Mouse (Mus musculus) megakaryocyte, embryonic 14.5 days (primary cell): Measurements from ENCODE around the gene Hp1bp3. TPM values are rescaled to one million over a fixed set of nuclear protein-coding genes. Genes with fewer than 3 reads are reported as not detected.

Experiments used
- H3K27me3 ChIP-seq: replicated peaks from 2 replicates; pipeline ENCODE3; 2012; ENCODE audit warnings: inconsistent platforms
- H3K36me3 ChIP-seq: replicated peaks from 2 replicates; pipeline ENCODE3; 2012; ENCODE audit warnings: low read length, inconsistent platforms, mixed read lengths
- H3K4me1 ChIP-seq: 2 replicates; pipeline ENCODE4 v1.6.1; 2012; ENCODE audit warnings: inconsistent platforms
- H3K4me3 ChIP-seq: replicated peaks from 2 replicates; pipeline ENCODE3; 2012; ENCODE audit warnings: moderate library complexity, mild to moderate bottlenecking, inconsistent platforms
- H3K9me3 ChIP-seq: 2 replicates; pipeline ENCODE4 v1.6.1; 2012; ENCODE audit warnings: inconsistent platforms
- FLI1 ChIP-seq: IDR thresholded peaks from 2 replicates; pipeline ENCODE4 v1.6.1; 2012; ENCODE audit warnings: low read length, inconsistent platforms, mixed read lengths
- GATA1 ChIP-seq: IDR thresholded peaks from 3 replicates; pipeline ENCODE4 v1.6.1; 2012; ENCODE audit warnings: mixed read lengths, low read length, inconsistent platforms, borderline replicate concordance
- polyA plus RNA-seq: library from polyadenylated mRNA; stranded (reverse); fragments of >175 nt; gene quantifications from 2 replicates; pipeline ENCODE4 v1.2.3, GENCODE M21; 2012; ENCODE audit warnings: low replicate concordance; ENCODE audit not compliant: insufficient read depth

The Hp1bp3 gene
- polyA plus RNA-seq, 1 experiment, result 53.0 TPM

DNA sequence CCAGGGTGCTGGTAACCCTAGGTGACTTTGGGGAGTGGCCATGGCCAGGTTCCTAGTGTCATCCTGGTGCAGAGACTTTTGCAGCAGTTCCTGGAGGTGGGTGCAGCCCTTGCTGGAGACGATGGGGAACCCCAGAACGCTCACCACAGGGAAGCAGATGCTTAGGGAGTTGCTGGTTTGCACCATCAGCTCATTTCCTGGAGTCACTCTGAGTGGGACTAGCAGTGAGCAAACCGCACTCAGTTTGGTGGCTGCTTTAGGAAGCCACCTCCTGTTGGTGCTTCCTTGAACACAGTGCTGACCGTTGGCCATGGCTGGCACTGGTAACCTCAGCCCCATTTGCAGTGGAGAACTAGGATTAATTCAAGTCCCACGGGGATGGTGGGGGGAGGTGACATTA lies 43.4 kb downstream of the Hp1bp3 start:
- no peak for TF ChIP-seq FLI1
- no peak for TF ChIP-seq GATA1
- Histone ChIP-seq H3K4me3 (peak overlapping the region; percentile 46), H3K27me3 (peaks cover 37% of the 10 kb centered on the region), H3K9me3 (no peaks in the 10 kb centered on the region), H3K36me3 (peaks cover 60% of the 10 kb centered on the region), H3K4me1 (peaks cover 96% of the 10 kb centered on the region)

- H3K9me3 ChIP-seq, result peaks cover 6% of the 10 kb centered on the region
- H3K27me3 ChIP-seq, result peaks cover 30% of the 10 kb centered on the region
- H3K4me3 ChIP-seq, result peak overlapping the region; percentile 96
- peaks cover 34% of the 10 kb centered on the region for H3K36me3 ChIP-seq
- TF ChIP-seq GATA1 (no peak), FLI1 (no peak)
- peaks cover 75% of the 10 kb centered on the region for H3K4me1 ChIP-seq
Observed at GRCm38 (mm10) chr4:138261843-138262681, 46.0 kb downstream of the Hp1bp3 start.

DNA sequence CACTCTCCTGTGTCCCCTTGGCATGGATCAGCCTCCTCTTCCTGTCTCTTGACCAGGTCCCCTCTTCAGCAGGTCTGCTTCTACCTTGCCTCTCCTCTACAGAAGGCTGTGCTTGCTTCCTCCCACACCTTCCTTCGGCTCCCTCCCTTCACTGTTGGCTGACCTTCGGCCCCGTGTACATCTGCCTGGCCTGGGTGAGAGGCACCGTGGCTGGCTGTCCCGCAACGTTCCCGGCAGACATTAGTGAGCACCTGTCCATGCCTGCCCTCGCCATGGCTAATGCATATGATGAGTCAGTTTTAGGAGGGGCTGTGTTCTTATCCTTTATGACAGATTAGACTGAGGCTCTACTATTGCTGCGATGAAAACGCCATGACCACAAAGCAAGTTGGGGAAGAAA lies 51.8 kb downstream of the Hp1bp3 start:
- Histone ChIP-seq H3K4me1 (peaks cover 35% of the 10 kb centered on the region), H3K36me3 (no peaks in the 10 kb centered on the region), H3K9me3 (peaks cover 26% of the 10 kb centered on the region), H3K4me3 (peak overlapping the region; percentile 0), H3K27me3 (peaks cover 63% of the 10 kb centered on the region)
- TF ChIP-seq FLI1 (no peak), GATA1 (no peak)

DNA sequence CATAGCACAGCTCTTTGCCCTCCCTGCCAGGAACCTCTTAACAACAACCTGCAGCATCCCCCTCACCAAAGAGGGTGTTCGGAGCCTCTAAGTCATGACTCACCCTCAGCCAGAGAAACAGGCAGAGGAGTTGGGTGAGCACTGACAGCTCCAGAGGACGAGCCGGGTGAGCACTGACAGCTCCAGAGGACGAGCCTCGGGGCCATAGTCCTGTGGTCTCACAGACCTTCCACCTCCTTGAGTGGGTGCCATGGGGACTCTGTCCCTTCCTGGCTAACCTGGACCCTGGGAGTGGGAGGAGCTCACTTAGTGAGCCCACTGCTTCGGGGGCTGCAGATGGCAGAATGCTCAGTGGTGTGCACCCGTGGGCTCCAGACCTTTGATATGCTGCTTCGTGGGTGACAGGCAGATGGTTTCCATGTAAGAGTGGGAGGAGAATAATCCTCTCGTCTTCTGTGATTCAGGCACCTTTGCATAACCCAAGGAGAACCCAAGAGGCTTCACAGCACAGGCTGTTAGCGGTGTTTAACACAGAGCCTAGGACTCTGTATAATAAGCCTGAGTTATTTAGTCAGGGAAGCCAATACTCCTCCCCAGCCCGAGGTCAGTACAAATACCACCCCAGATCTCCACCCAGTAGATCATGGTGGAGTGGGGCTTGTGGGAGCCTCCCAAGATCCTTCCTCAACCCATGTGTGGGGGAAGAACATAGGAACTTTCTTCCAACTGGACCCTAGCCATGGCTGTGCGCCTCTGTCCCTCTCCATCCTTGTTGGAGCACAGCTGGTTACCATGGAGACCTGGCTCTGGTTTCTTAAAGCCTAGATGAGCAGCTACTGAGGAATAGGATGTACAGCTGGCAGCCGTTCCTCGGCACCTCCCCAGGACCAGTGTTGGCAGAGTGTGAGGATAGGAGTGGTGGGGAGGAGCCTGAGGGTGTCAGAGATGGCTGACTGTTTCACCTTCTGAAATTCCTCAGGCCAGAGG lies 56.2 kb downstream of the Hp1bp3 start:
- H3K27me3 ChIP-seq, result peaks cover 53% of the 10 kb centered on the region
- no peak for TF ChIP-seq FLI1
- TF ChIP-seq GATA1, result no peak
- H3K36me3 ChIP-seq, result no peaks in the 10 kb centered on the region
- peaks cover 16% of the 10 kb centered on the region for H3K4me1 ChIP-seq
- no peak overlapping the region for H3K4me3 ChIP-seq
- H3K9me3 ChIP-seq, result peaks cover 18% of the 10 kb centered on the region

- H3K27me3 ChIP-seq, result peaks cover 39% of the 10 kb centered on the region
- no peak overlapping the region for H3K4me3 ChIP-seq
- no peaks in the 10 kb centered on the region for H3K36me3 ChIP-seq
- peaks cover 19% of the 10 kb centered on the region for H3K4me1 ChIP-seq
- H3K9me3 ChIP-seq, result no peaks in the 10 kb centered on the region
- TF ChIP-seq GATA1 (no peak), FLI1 (no peak)
Observed at GRCm38 (mm10) chr4:138278346-138278745, 62.2 kb downstream of the Hp1bp3 start.

DNA sequence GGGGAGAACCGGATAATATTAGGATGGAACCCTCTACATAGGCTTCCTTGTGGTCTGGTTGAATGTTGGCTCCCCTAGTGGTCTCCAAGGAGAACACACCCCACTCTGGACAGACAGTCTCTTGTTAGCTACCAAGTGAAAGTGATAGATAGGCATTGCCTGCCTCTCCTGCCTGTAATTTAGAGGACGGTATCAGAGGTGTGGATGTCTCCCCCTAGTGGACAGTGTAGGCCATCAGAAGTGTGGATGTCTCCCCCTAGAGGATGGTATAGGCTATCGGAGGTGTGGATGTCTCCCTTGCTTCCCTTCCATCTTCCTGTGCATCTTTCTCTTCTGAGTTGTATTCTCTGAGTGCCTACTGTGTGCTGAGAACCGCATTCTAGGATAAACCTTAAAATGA lies 66.7 kb downstream of the Hp1bp3 start:
- Histone ChIP-seq H3K36me3 (no peaks in the 10 kb centered on the region), H3K4me3 (peak overlapping the region; percentile 2), H3K27me3 (peaks cover 45% of the 10 kb centered on the region), H3K9me3 (peaks cover 7% of the 10 kb centered on the region), H3K4me1 (peaks cover 31% of the 10 kb centered on the region)
- TF ChIP-seq GATA1 (no peak), FLI1 (no peak)

DNA sequence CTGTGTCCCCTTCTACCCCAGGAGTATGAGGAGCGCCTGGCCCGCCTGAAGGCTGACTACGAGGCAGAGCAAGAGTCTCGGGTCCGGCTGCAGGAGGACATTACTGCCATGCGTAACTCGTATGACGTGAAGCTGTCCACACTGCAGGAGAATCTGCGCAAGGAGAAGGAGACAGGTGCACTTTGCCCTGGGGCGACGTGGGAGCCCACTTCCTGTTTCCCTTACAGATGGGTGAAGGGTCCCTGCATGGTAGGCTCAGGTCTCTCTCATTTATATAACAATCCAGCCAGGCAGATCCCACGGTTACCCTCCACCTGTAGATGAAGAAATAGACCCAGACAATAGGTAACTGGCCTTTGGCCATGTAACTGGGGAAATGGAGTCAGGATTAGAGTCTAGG lies 70.3 kb downstream of the Hp1bp3 start:
- no peaks in the 10 kb centered on the region for H3K36me3 ChIP-seq
- peaks cover 55% of the 10 kb centered on the region for H3K27me3 ChIP-seq
- no peak for TF ChIP-seq FLI1
- no peak for TF ChIP-seq GATA1
- peaks cover 7% of the 10 kb centered on the region for H3K9me3 ChIP-seq
- no peak overlapping the region for H3K4me3 ChIP-seq
- peaks cover 37% of the 10 kb centered on the region for H3K4me1 ChIP-seq

DNA sequence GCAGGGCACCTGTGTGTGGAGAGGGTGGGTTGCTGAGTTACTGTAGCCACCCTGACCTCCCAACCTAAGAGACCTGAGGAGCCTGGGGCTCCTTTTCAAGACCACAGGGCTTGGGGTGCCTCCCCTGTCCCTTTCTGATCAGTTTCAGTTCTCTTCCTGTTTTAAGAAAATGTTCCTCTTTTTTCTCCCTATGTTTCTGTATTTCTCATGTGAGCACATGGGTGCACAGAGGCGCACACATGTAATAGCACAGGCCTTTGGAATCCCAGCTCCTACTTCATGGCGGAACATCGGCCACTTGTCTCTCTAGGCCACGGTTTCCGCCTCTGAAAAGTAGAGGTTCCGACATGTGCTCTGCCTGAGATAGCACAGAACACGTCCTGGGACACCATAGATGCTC lies 72.6 kb downstream of the Hp1bp3 start:
- Histone ChIP-seq H3K4me1 (peaks cover 36% of the 10 kb centered on the region), H3K9me3 (peaks cover 7% of the 10 kb centered on the region), H3K27me3 (peaks cover 62% of the 10 kb centered on the region), H3K36me3 (no peaks in the 10 kb centered on the region), H3K4me3 (no peak overlapping the region)
- no peak for TF ChIP-seq GATA1
- TF ChIP-seq FLI1, result no peak

- Histone ChIP-seq H3K9me3 (no peaks in the 10 kb centered on the region), H3K36me3 (no peaks in the 10 kb centered on the region), H3K4me1 (peaks cover 37% of the 10 kb centered on the region), H3K4me3 (no peak overlapping the region), H3K27me3 (peaks cover 42% of the 10 kb centered on the region)
- TF ChIP-seq GATA1 (no peak), FLI1 (no peak)
Observed at GRCm38 (mm10) chr4:138292028-138292427, 75.9 kb downstream of the Hp1bp3 start.
